Mouse (Mus musculus) cortical plate, adult 2 months (tissue): ENCODE measurements around the gene Rab34. TPM values are rescaled to one million over a fixed set of nuclear protein-coding genes. Genes with fewer than 3 reads are reported as not detected.
"Not testable (repeated sequence)": the region's sequence is repeated elsewhere in the genome, so short reads cannot be mapped to it uniquely, and the experiment has no call there.

ENCODE experiments used
- H3K27ac ChIP-seq: fragments of 200-500 bp; 2 replicates; pipeline ENCODE4 v1.5.1; 2012; ENCODE audit warnings: low read length, control low read depth, inconsistent platforms; ENCODE audit not compliant: insufficient read depth
- H3K4me1 ChIP-seq: fragments of 200-500 bp; 2 replicates; pipeline ENCODE4 v1.6.1; 2011; ENCODE audit warnings: low read length; ENCODE audit not compliant: control insufficient read depth, insufficient read depth
- H3K4me3 ChIP-seq: fragments of 200-500 bp; 2 replicates; pipeline ENCODE4 v1.5.1; 2011; ENCODE audit warnings: mild to moderate bottlenecking, low read length, control low read depth; ENCODE audit not compliant: insufficient read depth
- CTCF ChIP-seq: fragments of 200-500 bp; IDR thresholded peaks from 2 replicates; pipeline ENCODE4 v1.5.1; 2011; ENCODE audit warnings: mild to moderate bottlenecking, control low read depth, low read length; ENCODE audit not compliant: insufficient read depth; ENCODE audit errors: extremely low read depth
- POLR2A ChIP-seq: fragments of 200-500 bp; IDR thresholded peaks from 2 replicates; pipeline ENCODE4 v1.6.1; 2011; ENCODE audit warnings: mild to moderate bottlenecking, low read length, control low read depth; ENCODE audit not compliant: insufficient read depth; ENCODE audit errors: extremely low read depth
- polyA plus RNA-seq: library from polyadenylated mRNA; depleted of rRNA; stranded (reverse); fragments of >200 nt; gene quantifications from 2 replicates; pipeline ENCODE4 v1.2.3, GENCODE M21; 2012

The Rab34 gene
- polyA plus RNA-seq, 1 experiment: 46.6 TPM

GRCm38 (mm10) chr11:78178859-78179437, 9.3 kb upstream of the Rab34 start:
- Histone ChIP-seq H3K27ac (peak overlapping the region; percentile 66), H3K4me1 (0 out of 2 replicates have a peak, but pooled peaks cover 2% of the 10 kb centered on the region), H3K4me3 (peak overlapping the region; percentile 26)
- TF ChIP-seq CTCF: no peak
- 0 out of 2 replicates have a peak, but pooled peaks have one; percentile 19 for TF ChIP-seq POLR2A

- H3K27ac ChIP-seq: no peak overlapping the region
Observed at GRCm38 (mm10) chr11:78179438-78179999, 8.7 kb upstream of the Rab34 start.

GRCm38 (mm10) chr11:78180081-78180761, 8.0 kb upstream of the Rab34 start:
- no peak for TF ChIP-seq POLR2A
- no peak for TF ChIP-seq CTCF
- no peak overlapping the region for H3K27ac ChIP-seq
- no peak overlapping the region for H3K4me3 ChIP-seq
- H3K4me1 ChIP-seq: 0 out of 2 replicates have a peak, but pooled peaks cover 2% of the 10 kb centered on the region

More at GRCm38 (mm10) chr11:78179438-78179999, 8.7 kb upstream of the Rab34 start:
- Histone ChIP-seq H3K4me3 (peak overlapping the region; percentile 26; the same call in 1 of the 2 replicates), H3K4me1 (0 out of 2 replicates have a peak, but pooled peaks cover 2% of the 10 kb centered on the region)
- no peak for TF ChIP-seq POLR2A
- TF ChIP-seq CTCF: no peak

- Histone ChIP-seq H3K27ac (no peak overlapping the region), H3K4me3 (peak overlapping the region; percentile 55; the same call in 1 of the 2 replicates), H3K4me1 (0 out of 2 replicates have a peak, but pooled peaks cover 2% of the 10 kb centered on the region)
- TF ChIP-seq CTCF (no peak), POLR2A (no peak)
Observed at GRCm38 (mm10) chr11:78181830-78182357, 6.3 kb upstream of the Rab34 start.

- TF ChIP-seq CTCF (no peak), POLR2A (no peak)
- H3K4me1 ChIP-seq: 0 out of 2 replicates have a peak, but pooled peaks cover 2% of the 10 kb centered on the region
- H3K4me3 ChIP-seq: peak overlapping the region; percentile 55
- no peak overlapping the region for H3K27ac ChIP-seq
Observed at GRCm38 (mm10) chr11:78182450-78182849, 5.8 kb upstream of the Rab34 start.

GRCm38 (mm10) chr11:78182961-78183844, 5.0 kb upstream of the Rab34 start, which contains the start of gene Rpl23a:
Gene Rpl23a (minus strand): TSS chr11:78183584.
- H3K4me1 ChIP-seq: no peaks in the 10 kb centered on the region
- H3K27ac ChIP-seq: peak within 1 kb of the TSS; percentile 57
- peak; percentile 99 for TF ChIP-seq POLR2A
- TF ChIP-seq CTCF: 0 out of 2 replicates have a peak, but pooled peaks have one; percentile 8
- H3K4me3 ChIP-seq: peak within 1 kb of the TSS; percentile 55

- Histone ChIP-seq H3K27ac (no peak overlapping the region), H3K4me1 (no peaks in the 10 kb centered on the region), H3K4me3 (no peak overlapping the region; the same call in 1 of the 2 replicates)
- TF ChIP-seq POLR2A (no peak), CTCF (no peak)
Observed at GRCm38 (mm10) chr11:78183884-78184514, 4.2 kb upstream of the Rab34 start.

GRCm38 (mm10) chr11:78184702-78185101, 3.5 kb upstream of the Rab34 start:
- not testable (repeated sequence) for H3K27ac ChIP-seq, H3K4me3 ChIP-seq, H3K4me1 ChIP-seq
